Mouse (Mus musculus) ES-Bruce4 (cell line): Measurements from ENCODE around the gene Ostc. TPM values are rescaled to one million over a fixed set of nuclear protein-coding genes. Genes with fewer than 3 reads are reported as not detected.
A peak's percentile ranks its signal among the peaks of the same experiment; 100 is the strongest.

ENCODE experiments used
- H3K27ac ChIP-seq: 2 replicates; pipeline ENCODE4 v1.5.1; 2012; ENCODE audit warnings: low read length, inconsistent platforms; ENCODE audit not compliant: insufficient read depth
- H3K27me3 ChIP-seq: 2 replicates; pipeline ENCODE4 v1.6.1; 2012; ENCODE audit warnings: mild to moderate bottlenecking, low read length, inconsistent platforms; ENCODE audit not compliant: control insufficient read depth, poor library complexity, insufficient read depth, severe bottlenecking
- H3K36me3 ChIP-seq: 2 replicates; pipeline ENCODE4 v1.6.1; 2012; ENCODE audit warnings: inconsistent platforms, mild to moderate bottlenecking, low read length, moderate library complexity; ENCODE audit not compliant: control insufficient read depth, poor library complexity, insufficient read depth, severe bottlenecking
- H3K4me1 ChIP-seq: one replicate; pipeline ENCODE4 v1.8.1; 2011; ENCODE audit warnings: low read length; ENCODE audit not compliant: control insufficient read depth, insufficient read depth
- H3K4me3 ChIP-seq: 2 replicates; pipeline ENCODE4 v1.5.1; 2011; ENCODE audit warnings: low read depth, mild to moderate bottlenecking, low read length
- H3K9ac ChIP-seq: 2 replicates; pipeline ENCODE4 v1.6.1; 2012; ENCODE audit warnings: low read depth, mild to moderate bottlenecking, inconsistent platforms; ENCODE audit not compliant: poor library complexity, severe bottlenecking
- H3K9me3 ChIP-seq: replicated peaks from 2 replicates; pipeline ENCODE4 v1.6.1; 2012; ENCODE audit warnings: mild to moderate bottlenecking, low read length, inconsistent platforms; ENCODE audit not compliant: control insufficient read depth, poor library complexity, insufficient read depth, severe bottlenecking
- CTCF ChIP-seq: IDR thresholded peaks from one replicate; pipeline ENCODE4 v1.8.1; 2011; ENCODE audit warnings: low read depth, low read length
- EP300 ChIP-seq: IDR thresholded peaks from 2 replicates; pipeline ENCODE4 v1.6.1; 2011; ENCODE audit warnings: low read depth, low read length; ENCODE audit not compliant: insufficient read depth
- POLR2A ChIP-seq: IDR thresholded peaks from one replicate; pipeline ENCODE4 v1.8.1; 2011; ENCODE audit warnings: low read length; ENCODE audit not compliant: insufficient read depth
- polyA plus RNA-seq: library from polyadenylated mRNA; stranded (reverse); fragments of >200 nt; gene quantifications from 2 replicates; pipeline ENCODE4 v1.2.4, GENCODE M21; 2011; ENCODE audit warnings: low read depth; ENCODE audit not compliant: missing spikeins, insufficient read depth, insufficient read length

The Ostc gene
- polyA plus RNA-seq, 1 experiment: 170 TPM

GRCm38 (mm10) chr3:130725718-130726117 lies 16.5 kb upstream of the Ostc start:
- H3K4me1 ChIP-seq: no peaks in the 10 kb centered on the region
- H3K27me3 ChIP-seq: no peaks in the 10 kb centered on the region
- no peaks in the 10 kb centered on the region for H3K9me3 ChIP-seq
- H3K4me3 ChIP-seq: no peak overlapping the region
- H3K36me3 ChIP-seq: peaks cover 46% of the 10 kb centered on the region
- no peak overlapping the region for H3K27ac ChIP-seq
- TF ChIP-seq CTCF (no peak), EP300 (no peak), POLR2A (no peak)
- no peak overlapping the region for H3K9ac ChIP-seq

- Histone ChIP-seq H3K4me3 (no peak overlapping the region), H3K36me3 (peaks cover 32% of the 10 kb centered on the region), H3K9me3 (no peaks in the 10 kb centered on the region), H3K4me1 (no peaks in the 10 kb centered on the region), H3K9ac (no peak overlapping the region), H3K27me3 (no peaks in the 10 kb centered on the region), H3K27ac (no peak overlapping the region)
- TF ChIP-seq CTCF (no peak), POLR2A (no peak), EP300 (no peak)
These were observed 13.7 kb upstream of the Ostc start for GRCm38 (mm10) chr3:130722733-130723478.

GRCm38 (mm10) chr3:130720225-130720624 lies 11.0 kb upstream of the Ostc start:
- peaks cover 6% of the 10 kb centered on the region for H3K36me3 ChIP-seq
- no peaks in the 10 kb centered on the region for H3K9me3 ChIP-seq
- H3K9ac ChIP-seq: no peak overlapping the region
- H3K4me1 ChIP-seq: no peaks in the 10 kb centered on the region
- no peaks in the 10 kb centered on the region for H3K27me3 ChIP-seq
- no peak overlapping the region for H3K4me3 ChIP-seq
- H3K27ac ChIP-seq: no peak overlapping the region
- no peak for TF ChIP-seq EP300

DNA sequence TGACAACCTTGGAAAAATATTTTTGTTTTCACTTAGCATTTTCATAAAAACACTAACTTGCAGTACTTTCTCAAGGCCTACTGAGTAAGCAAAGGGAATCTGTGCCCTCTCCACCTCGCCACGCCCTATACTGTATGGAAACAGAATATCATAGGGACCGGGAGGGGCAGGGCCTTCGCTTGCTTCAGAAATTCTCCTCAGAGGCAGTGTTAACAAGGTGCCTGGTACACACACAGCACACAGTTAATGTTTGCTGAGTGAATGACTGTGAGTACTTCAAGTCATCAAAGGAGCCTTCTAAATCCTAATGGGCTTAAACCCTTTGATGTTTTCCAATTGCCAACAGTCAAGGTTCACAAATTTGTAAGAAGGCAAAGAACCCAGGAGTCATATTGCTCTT lies 9.6 kb upstream of the Ostc start:
- no peak overlapping the region for H3K9ac ChIP-seq
- H3K36me3 ChIP-seq: no peaks in the 10 kb centered on the region
- no peaks in the 10 kb centered on the region for H3K9me3 ChIP-seq
- no peaks in the 10 kb centered on the region for H3K27me3 ChIP-seq
- TF ChIP-seq POLR2A (no peak), CTCF (no peak)
- no peaks in the 10 kb centered on the region for H3K4me1 ChIP-seq
- no peak overlapping the region for H3K27ac ChIP-seq
- H3K4me3 ChIP-seq: no peak overlapping the region

DNA sequence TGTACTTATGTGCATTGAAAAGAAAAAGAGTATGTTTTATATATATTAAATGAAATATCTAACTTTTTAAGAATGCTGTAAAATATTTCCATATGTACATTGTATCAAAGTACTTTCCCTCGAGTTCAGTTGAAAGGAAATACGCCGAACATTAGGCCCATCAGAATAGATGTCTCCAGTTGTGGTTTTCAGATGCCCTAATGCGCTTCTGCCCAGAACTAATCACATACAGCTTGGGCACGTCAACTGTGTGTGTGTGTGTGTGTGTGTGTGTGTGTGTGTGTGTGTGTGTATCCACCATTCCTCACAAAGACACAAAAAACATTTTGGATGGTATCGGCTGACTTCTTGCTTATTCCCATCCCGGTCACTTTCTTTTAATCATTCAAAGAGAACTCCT lies 7.3 kb upstream of the Ostc start:
- no peaks in the 10 kb centered on the region for H3K4me1 ChIP-seq
- H3K27ac ChIP-seq: no peak overlapping the region
- no peak overlapping the region for H3K9ac ChIP-seq
- no peaks in the 10 kb centered on the region for H3K27me3 ChIP-seq
- H3K36me3 ChIP-seq: no peaks in the 10 kb centered on the region
- H3K4me3 ChIP-seq: no peak overlapping the region
- TF ChIP-seq POLR2A (no peak), CTCF (no peak), EP300 (no peak)
- H3K9me3 ChIP-seq: no peaks in the 10 kb centered on the region

DNA sequence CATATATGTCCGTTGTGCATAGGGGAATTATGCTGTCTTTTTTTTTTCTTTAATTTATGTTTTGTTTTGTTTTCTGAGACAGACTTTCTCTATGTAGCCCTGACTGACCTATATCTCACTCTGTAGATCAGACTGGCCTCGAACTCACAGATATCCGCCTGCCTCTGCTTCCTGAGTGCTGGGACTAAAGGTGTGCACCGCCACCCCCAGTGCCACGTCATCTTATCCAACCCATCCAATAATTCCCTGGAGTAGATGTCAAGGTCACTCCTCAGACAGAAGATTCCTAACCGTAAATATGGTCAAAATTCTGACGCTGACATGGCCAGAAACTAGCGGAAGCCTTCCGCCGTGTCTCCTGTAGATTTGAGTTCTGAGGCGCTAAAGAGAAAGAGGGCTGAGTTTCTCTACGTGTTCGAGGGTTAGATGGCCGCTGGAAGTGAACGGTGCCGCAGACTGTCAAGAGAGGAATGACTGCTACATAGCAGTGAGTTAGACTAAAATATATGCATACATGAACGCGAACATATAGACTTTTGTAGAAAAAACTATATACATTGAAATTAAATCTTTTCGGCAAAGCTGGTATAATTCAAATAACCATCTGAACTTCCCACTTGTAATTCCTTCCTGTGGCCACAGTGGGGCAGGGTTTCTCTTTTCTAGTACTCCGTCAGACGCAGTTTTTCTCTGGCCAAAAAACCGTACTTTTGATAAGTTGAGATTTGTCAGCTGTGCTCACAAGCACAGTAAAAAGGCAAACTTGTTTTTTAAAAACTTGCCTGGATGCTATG lies 5.7 kb upstream of the Ostc start:
- no peaks in the 10 kb centered on the region for H3K4me1 ChIP-seq
- H3K9me3 ChIP-seq: no peaks in the 10 kb centered on the region

More for the DNA sequence above, 5.7 kb upstream of the Ostc start:
- H3K27ac ChIP-seq: no peak overlapping the region
- peak overlapping the region; percentile 30; the same call in 1 of the 2 replicates for H3K9ac ChIP-seq
- H3K27me3 ChIP-seq: no peaks in the 10 kb centered on the region
- TF ChIP-seq POLR2A (no peak), EP300 (no peak), CTCF (no peak)
- peak overlapping the region; percentile 64 for H3K4me3 ChIP-seq
- no peaks in the 10 kb centered on the region for H3K36me3 ChIP-seq
